Mouse (Mus musculus) heart, adult 2 months (tissue): ENCODE measurements at regions not wholly inside any gene's neighbourhood (a gene's known extent, or its start where the extent isn't known, plus 50 kb on each side); places are given as distances from the start of the nearest gene placed in this dataset.

Experiments
- DNase-seq, 2 experiments: peaks; one replicate each; pipeline ENCODE4 v3.0.0; 2021
- H3K27ac ChIP-seq: fragments of 200-600 bp; 2 replicates; pipeline ENCODE4 v1.8.1; 2022
- H3K27me3 ChIP-seq: fragments of 200-500 bp; 2 replicates; pipeline ENCODE4 v1.6.1; 2012; ENCODE audit warnings: mild to moderate bottlenecking, low read length, inconsistent platforms, mixed read lengths; ENCODE audit not compliant: control insufficient read depth, insufficient read depth
- H3K36me3 ChIP-seq: fragments of 200-500 bp; 2 replicates; pipeline ENCODE4 v1.6.1; 2012; ENCODE audit warnings: low read length, inconsistent platforms; ENCODE audit not compliant: control insufficient read depth, insufficient read depth
- H3K4me1 ChIP-seq: fragments of 200-500 bp; 2 replicates; pipeline ENCODE4 v1.6.1; 2011; ENCODE audit warnings: low read length; ENCODE audit not compliant: control insufficient read depth, insufficient read depth
- H3K4me3 ChIP-seq: fragments of 200-600 bp; 2 replicates; pipeline ENCODE4 v1.8.1; 2022
- H3K79me2 ChIP-seq: fragments of 200-500 bp; replicated peaks from 2 replicates; pipeline ENCODE4 v1.6.1; 2012; ENCODE audit warnings: mild to moderate bottlenecking, inconsistent platforms, low read length, moderate library complexity, mixed read lengths; ENCODE audit not compliant: control insufficient read depth, insufficient read depth
- H3K9ac ChIP-seq: fragments of 200-500 bp; 2 replicates; pipeline ENCODE4 v1.6.1; 2012; ENCODE audit warnings: low read depth, mild to moderate bottlenecking, control low read depth, inconsistent platforms, low read length, mixed read lengths
- CTCF ChIP-seq: fragments of 200-600 bp; IDR thresholded peaks from 2 replicates; pipeline ENCODE4 v1.8.1; 2022; ENCODE audit warnings: antibody characterized with exemption, mild to moderate bottlenecking, moderate library complexity
- EP300 ChIP-seq: fragments of 200-500 bp; IDR thresholded peaks from 2 replicates; pipeline ENCODE4 v1.6.1; 2011; ENCODE audit warnings: low read depth, low read length, control low read depth; ENCODE audit not compliant: insufficient read depth
- POLR2A ChIP-seq: fragments of 200-500 bp; IDR thresholded peaks from 2 replicates; pipeline ENCODE4 v1.6.1; 2011; ENCODE audit warnings: mild to moderate bottlenecking, low read depth, low read length, control low read depth; ENCODE audit not compliant: insufficient read depth
- WGBS: fragments of 180-500 bp; shearing (Covaris S2); methylation state at CpG from one replicate; pipeline ENCODE4 v1.1.7; 2018; 5-methylcytosine and 5-hydroxymethylcytosine counted together
- intact Hi-C: fragments of 180-260 bp; cut with DNase I; formaldehyde crosslinking; loops from one replicate; pipeline ENCODE4 v1.15.1; 2025

- no peak for TF ChIP-seq EP300
- no peak for TF ChIP-seq POLR2A
- no peak for TF ChIP-seq CTCF
- peak in 1 of 2 experiments; percentile 7 for DNase-seq
- Histone ChIP-seq H3K27me3 (no peaks in the 10 kb centered on the region), H3K4me1 (no peaks in the 10 kb centered on the region), H3K79me2 (no peaks in the 10 kb centered on the region), H3K4me3 (no peak overlapping the region), H3K36me3 (no peaks in the 10 kb centered on the region), H3K27ac (no peak overlapping the region), H3K9ac (no peak overlapping the region)
- 58% methylated on average over 2 of the region's 2 CpGs for WGBS
- intact Hi-C loops: no loop called here
Observed at GRCm38 (mm10) chr2:179033171-179033570, 409.1 kb upstream of the Cdh4 start.

DNA sequence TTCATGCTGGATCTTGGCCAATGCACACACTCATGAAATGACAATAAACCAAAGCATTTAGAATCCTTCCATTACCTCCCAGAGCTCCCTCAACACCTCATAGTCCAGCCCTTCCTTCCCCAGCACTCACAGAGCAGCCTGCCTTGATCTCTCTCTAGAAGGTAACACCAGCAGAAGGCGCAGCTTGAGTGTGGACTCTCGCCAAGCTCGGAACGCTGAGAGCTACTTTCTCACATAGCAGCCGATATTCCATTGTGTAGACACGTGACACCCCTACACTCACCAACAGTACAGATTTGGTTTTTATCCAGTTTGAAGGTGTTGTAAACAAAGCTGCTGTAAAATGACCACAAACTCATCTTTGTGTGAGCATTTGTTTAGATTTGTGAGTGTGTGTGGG lies 406.8 kb upstream of the Cdh4 start:
- Histone ChIP-seq H3K27me3 (no peaks in the 10 kb centered on the region), H3K36me3 (no peaks in the 10 kb centered on the region), H3K4me3 (no peak overlapping the region), H3K4me1 (no peaks in the 10 kb centered on the region), H3K27ac (no peak overlapping the region), H3K79me2 (no peaks in the 10 kb centered on the region), H3K9ac (no peak overlapping the region)
- TF ChIP-seq EP300 (no peak), CTCF (no peak), POLR2A (no peak)
- intact Hi-C loops: no loop called here
- DNase-seq: no peak
- 57% methylated on average over 6 of the region's 6 CpGs for WGBS

DNA sequence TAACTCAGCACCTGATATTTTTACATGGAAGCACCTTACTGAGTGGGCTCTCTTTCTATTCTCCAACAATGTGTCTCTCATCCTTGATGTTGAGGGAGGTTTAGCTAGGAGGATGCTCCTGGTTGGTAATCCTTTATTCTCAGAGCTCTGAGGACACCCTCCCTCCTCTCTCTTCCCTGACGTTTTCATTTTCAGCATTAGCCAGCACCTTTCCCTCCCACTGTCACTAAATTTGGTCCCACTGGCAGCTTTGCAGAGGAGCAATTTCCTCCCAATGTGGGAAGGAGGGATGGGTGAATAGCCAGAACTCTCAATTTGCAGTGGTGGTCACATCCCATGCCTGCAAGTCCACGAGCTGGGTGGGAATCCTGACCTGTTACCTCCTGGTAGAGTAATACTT lies 402.5 kb upstream of the Cdh4 start:
- TF ChIP-seq POLR2A (no peak), CTCF (no peak), EP300 (no peak)
- Histone ChIP-seq H3K27ac (no peak overlapping the region), H3K9ac (no peak overlapping the region), H3K36me3 (no peaks in the 10 kb centered on the region), H3K27me3 (no peaks in the 10 kb centered on the region), H3K4me1 (no peaks in the 10 kb centered on the region), H3K4me3 (no peak overlapping the region), H3K79me2 (no peaks in the 10 kb centered on the region)
- WGBS: 54% methylated on average over 2 of the region's 2 CpGs
- no peak for DNase-seq
- intact Hi-C loops: no loop called here

DNA sequence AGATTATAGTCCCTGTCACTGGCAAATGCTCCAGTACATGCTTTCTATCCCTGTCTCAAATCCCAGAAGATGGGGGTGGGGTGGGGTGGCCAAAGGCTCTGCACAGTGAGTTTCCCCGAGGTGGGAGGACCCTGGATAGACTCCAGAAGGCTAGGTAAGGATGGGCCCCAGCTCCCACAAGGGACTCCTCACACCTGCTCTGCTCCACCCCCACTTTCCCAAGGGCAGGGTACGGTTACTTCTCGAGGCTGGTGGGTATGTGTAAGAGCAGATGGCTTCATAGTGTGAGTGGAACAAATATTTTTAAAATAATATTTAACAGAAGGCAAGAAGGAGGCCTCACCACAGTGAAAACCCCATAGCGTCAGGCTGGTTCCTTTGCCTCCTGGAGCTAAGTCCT lies 398.6 kb upstream of the Cdh4 start:
- no peak for TF ChIP-seq POLR2A
- no peak for TF ChIP-seq CTCF
- TF ChIP-seq EP300: no peak
- H3K4me3 ChIP-seq: no peak overlapping the region
- 59% methylated on average over 4 of the region's 4 CpGs for WGBS
- no peaks in the 10 kb centered on the region for H3K36me3 ChIP-seq
- H3K79me2 ChIP-seq: no peaks in the 10 kb centered on the region
- no peak overlapping the region for H3K9ac ChIP-seq
- H3K4me1 ChIP-seq: no peaks in the 10 kb centered on the region
- intact Hi-C loops: no loop called here
- DNase-seq: no peak
- H3K27me3 ChIP-seq: no peaks in the 10 kb centered on the region
- no peak overlapping the region for H3K27ac ChIP-seq

DNA sequence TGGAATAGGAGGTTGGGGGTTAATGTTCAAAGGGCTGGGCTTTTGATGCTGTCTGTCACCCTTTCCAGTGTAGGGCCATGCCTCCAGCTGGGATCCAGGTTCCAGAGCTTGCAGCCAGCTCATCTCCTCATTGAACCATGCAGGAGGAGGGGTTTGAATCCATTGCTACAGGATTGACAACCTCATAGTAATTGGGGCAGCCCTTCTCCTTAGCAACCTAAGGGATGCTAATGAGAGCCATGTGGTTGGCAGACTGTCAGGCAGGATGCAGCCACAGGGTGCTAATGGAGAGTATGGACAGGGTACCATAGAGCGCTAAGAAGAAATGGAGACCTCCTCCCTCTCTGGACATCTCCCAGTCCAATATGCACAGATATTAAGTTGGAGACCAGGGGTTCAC lies 396.9 kb upstream of the Cdh4 start:
- H3K79me2 ChIP-seq: no peaks in the 10 kb centered on the region

DNA sequence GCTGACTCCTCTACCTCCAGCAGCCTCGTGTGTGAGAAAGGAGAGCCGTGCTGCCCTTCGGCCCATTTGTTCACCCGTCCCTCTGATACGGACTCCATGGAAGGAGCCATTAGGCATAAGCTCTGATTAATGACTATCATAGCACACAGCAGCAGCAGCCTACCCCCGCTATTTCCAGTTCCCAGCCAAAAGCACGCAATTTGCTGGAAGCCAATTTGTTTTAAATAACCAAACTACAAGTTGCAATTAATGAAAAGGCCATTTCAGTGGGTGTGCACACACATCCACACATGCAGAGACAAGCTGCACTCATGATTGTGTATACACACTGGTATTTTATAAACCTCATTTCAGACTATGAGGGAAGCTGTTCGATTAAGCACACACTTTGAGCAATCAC lies 387.8 kb upstream of the Cdh4 start:
- no peak overlapping the region for H3K9ac ChIP-seq
- no peak for DNase-seq
- 80% methylated on average over 8 of the region's 8 CpGs for WGBS
- H3K79me2 ChIP-seq: no peaks in the 10 kb centered on the region
- H3K4me3 ChIP-seq: no peak overlapping the region
- H3K27ac ChIP-seq: no peak overlapping the region
- H3K36me3 ChIP-seq: no peaks in the 10 kb centered on the region
- no peaks in the 10 kb centered on the region; the same call in 1 of the 2 replicates for H3K27me3 ChIP-seq
- no peaks in the 10 kb centered on the region for H3K4me1 ChIP-seq
- intact Hi-C loops: no loop called here
- TF ChIP-seq EP300 (no peak), POLR2A (no peak), CTCF (no peak)

More for the DNA sequence above, 396.9 kb upstream of the Cdh4 start:
- Histone ChIP-seq H3K27me3 (no peaks in the 10 kb centered on the region), H3K36me3 (no peaks in the 10 kb centered on the region), H3K4me3 (no peak overlapping the region), H3K9ac (no peak overlapping the region), H3K27ac (no peak overlapping the region), H3K4me1 (no peaks in the 10 kb centered on the region)
- intact Hi-C loops: no loop called here
- no peak for DNase-seq
- 80% methylated on average over 1 of the region's 1 CpGs for WGBS
- TF ChIP-seq EP300: no peak
